Mouse (Mus musculus) urinary bladder, postnatal 4 days (tissue): ENCODE measurements around the gene Caln1.
"Not testable (repeated sequence)": the region's sequence is repeated elsewhere in the genome, so short reads cannot be mapped to it uniquely, and the experiment has no call there.

ENCODE experiments used
- DNase-seq, 2 experiments: peaks; one replicate each; pipeline ENCODE4 v3.0.0; 2021 to 2022; ENCODE audit warnings: low spot score in 2 of 2

Caln1 gene

GRCm38 (mm10) chr5:130547496-130547895, 178.2 kb downstream of the Caln1 start:
- no peak for DNase-seq

GRCm38 (mm10) chr5:130553916-130554315, 184.7 kb downstream of the Caln1 start:
- DNase-seq: no peak

- DNase-seq: no peak
Measured at GRCm38 (mm10) chr5:130563146-130563545, 193.9 kb downstream of the Caln1 start.

GRCm38 (mm10) chr5:130566002-130566401, 196.7 kb downstream of the Caln1 start:
- no peak for DNase-seq

GRCm38 (mm10) chr5:130577581-130577980, 208.3 kb downstream of the Caln1 start:
- no peak for DNase-seq

- DNase-seq: no peak
Measured at GRCm38 (mm10) chr5:130584042-130584441, 214.8 kb downstream of the Caln1 start.

- no peak for DNase-seq
Measured at GRCm38 (mm10) chr5:130586257-130586656, 217.0 kb downstream of the Caln1 start.

GRCm38 (mm10) chr5:130596541-130596940, 227.3 kb downstream of the Caln1 start:
- no peak for DNase-seq

GRCm38 (mm10) chr5:130613657-130614056, 244.4 kb downstream of the Caln1 start:
- DNase-seq: no peak

GRCm38 (mm10) chr5:130614209-130614608, 245.0 kb downstream of the Caln1 start:
- no peak for DNase-seq

GRCm38 (mm10) chr5:130620060-130620459, 250.8 kb downstream of the Caln1 start:
- no peak for DNase-seq

- DNase-seq: peak; percentile 24 to 62
Measured at GRCm38 (mm10) chr5:130623206-130623605, 254.0 kb downstream of the Caln1 start.

GRCm38 (mm10) chr5:130627800-130628199, 258.5 kb downstream of the Caln1 start:
- DNase-seq: no peak

- no peak for DNase-seq
Measured at GRCm38 (mm10) chr5:130635397-130635796, 266.1 kb downstream of the Caln1 start.

- no peak for DNase-seq
Measured at GRCm38 (mm10) chr5:130641881-130642280, 272.6 kb downstream of the Caln1 start.

GRCm38 (mm10) chr5:130646126-130646525, 276.9 kb downstream of the Caln1 start:
- not testable (repeated sequence) for DNase-seq

- no peak for DNase-seq
Measured at GRCm38 (mm10) chr5:130658141-130658540, 288.9 kb downstream of the Caln1 start.

GRCm38 (mm10) chr5:130666091-130666490, 296.8 kb downstream of the Caln1 start:
- DNase-seq: no peak

GRCm38 (mm10) chr5:130672588-130672987, 303.3 kb downstream of the Caln1 start:
- no peak for DNase-seq

GRCm38 (mm10) chr5:130673092-130673491, 303.8 kb downstream of the Caln1 start:
- DNase-seq: no peak

- no peak for DNase-seq
Measured at GRCm38 (mm10) chr5:130677895-130678294, 308.6 kb downstream of the Caln1 start.

GRCm38 (mm10) chr5:130685911-130686658, 316.8 kb downstream of the Caln1 start:
- DNase-seq: no peak

- no peak for DNase-seq
Measured at GRCm38 (mm10) chr5:130688385-130689138, 319.3 kb downstream of the Caln1 start.
